Mouse (Mus musculus): ENCODE results near the gene Dyrk3.

The Dyrk3 gene

DNA sequence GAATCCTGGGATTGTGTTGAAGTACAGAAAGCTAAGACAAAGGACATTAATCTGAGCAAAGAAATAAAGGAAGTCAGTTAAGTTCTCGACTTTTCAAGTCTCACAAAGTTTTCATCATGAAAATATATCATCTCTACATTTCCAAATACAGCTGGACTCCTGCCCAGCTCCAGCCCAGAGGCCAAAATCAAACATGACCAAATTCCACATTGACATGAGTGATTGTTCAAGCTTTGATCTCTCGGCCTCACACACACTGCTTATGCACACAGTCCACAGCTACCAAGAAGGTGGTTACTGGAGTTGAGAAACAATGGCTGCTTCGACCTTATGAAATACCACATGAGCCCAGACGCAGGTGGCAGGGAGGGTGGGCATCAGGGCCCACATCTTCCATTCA is 54.5 kb downstream of the Dyrk3 start:
- DNase-seq (ENCODE audit: inconsistent ontology term): no peak

DNA sequence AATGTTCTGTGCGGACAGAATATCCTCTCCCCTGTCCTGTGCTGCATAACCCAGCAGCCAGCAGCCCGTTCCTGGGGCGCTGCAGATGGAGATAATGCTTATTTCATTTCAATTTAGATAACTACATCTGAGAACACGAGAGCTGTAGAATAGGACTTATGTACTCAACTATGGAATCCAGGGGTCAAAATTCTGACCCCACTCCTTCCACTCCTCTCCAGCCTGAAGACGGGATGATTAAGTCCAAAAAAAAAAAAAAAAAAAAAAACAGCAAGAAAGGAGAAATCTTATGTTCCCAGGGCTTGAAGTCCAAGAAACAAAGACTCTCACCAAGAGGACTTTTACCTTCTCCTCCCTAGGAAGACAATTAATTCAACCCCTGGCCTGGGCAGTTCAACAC is 55.0 kb downstream of the Dyrk3 start:
- DNase-seq (ENCODE audit: inconsistent ontology term): no peak

DNA sequence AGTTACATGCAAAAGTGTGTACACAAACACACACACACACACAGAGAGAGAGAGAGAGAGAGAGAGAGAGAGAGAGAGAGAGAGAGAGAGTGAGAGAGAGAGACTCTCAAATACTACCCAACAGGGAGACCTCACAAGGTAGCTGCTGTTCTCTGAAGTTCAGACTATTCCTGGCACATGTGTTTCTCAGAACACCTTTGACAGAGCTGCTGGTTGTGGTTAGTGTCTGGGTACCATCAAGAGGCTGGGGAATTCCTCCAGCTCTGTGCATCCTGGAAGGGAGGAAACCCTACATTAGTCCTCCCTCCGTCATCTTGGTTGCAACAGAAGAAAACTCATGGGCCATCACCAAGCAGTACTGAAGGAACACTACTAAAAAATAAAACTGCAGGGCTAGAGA is 57.5 kb downstream of the Dyrk3 start:
- no peak for DNase-seq (ENCODE audit: inconsistent ontology term)

DNA sequence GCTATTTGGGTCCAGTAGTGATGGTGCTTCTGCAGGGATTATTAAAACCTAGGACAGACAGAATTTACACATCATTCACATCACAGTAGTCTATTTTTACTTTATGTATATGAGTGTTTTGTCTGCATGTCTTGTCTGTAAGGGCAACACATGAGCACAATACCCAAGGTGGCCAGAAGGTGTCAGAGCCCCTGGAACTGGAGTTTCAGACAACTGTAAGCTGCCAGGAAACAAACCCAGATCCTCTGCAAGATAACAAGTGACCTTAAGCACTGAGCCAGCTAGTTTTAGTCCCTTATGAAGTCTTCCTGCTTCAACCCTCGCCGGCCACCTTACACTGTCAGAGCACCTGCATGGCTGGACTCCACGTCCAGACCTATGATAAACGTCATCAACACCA is 58.4 kb downstream of the Dyrk3 start:
- no peak for DNase-seq (ENCODE audit: inconsistent ontology term)

- DNase-seq (ENCODE audit: inconsistent ontology term): peak; percentile 73
These were observed 59.3 kb downstream of the Dyrk3 start for GRCm38 (mm10) chr1:131078761-131079330.
